Mouse (Mus musculus): ENCODE results near the gene Jmjd8.

Gene Jmjd8

DNA sequence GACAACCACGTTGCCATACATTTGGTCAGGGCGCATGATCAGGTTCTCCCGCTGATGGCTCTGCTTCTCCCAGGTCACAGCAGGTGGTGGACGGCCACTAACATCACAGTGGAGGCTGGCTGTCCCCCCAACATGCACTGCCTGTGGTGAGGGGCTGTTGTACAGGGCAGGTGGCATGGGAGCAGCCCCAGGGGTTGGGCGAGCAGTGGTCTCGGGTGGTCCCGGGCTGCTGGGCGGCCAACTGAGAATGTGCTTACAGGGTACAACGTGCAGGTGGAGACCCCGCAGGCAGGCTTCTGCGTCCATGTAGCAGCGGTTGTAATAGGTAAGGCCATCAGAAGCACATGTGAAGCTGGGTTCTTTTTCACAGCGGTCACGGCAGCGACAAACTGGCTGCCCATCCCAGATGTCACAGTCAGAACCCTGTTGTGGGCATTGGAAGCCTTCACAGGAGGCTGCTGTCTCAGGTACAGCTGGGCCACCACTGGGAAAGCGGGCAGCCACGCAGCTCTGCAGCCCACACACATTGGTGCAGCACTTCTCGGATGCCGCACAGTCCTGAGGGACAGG is 50.0 kb downstream of the Jmjd8 start:
- no peak for DNase-seq (ENCODE audit: low spot score in 2 of 2)

DNA sequence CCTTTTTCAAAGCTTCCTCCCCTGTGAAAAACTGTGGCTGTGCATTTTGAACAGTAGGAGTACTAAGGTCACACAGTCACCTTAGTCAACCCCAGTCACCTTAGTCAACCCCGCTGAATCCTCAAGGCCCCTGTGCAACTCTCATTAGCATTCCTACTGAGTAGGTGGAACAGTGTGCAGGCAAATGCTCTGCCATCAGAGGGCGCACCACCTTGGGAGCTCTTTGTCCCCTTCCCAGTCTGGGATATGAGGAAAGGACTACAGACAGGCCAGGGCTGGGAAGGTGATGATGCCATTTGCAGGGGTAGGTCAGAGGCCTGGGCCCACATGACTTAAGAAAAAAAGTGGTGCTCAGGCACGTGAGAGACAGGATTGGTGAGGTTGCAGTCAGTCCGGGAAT is 50.6 kb downstream of the Jmjd8 start:
- DNase-seq (ENCODE audit: low spot score in 2 of 2), result no peak

DNA sequence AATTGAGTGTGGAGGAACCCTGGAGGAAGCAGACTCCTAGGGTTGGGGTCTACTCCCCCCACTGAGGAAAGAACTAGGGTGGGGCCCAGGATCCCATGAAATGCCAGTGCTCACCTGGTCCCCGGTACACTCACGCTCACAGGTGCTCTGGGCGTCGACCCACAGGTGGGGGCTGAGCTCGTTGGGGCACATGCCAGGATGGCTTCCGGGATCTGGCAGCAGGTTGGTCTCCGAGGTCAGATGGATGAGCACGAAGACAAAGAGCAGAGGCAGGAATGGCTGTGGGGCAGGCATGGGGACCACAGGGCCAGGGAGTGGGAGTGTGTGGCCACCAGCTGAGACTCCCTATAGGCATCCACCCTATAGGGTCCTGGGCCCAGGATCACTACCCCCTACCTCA is 51.1 kb downstream of the Jmjd8 start:
- no peak for DNase-seq (ENCODE audit: low spot score in 2 of 2)

DNA sequence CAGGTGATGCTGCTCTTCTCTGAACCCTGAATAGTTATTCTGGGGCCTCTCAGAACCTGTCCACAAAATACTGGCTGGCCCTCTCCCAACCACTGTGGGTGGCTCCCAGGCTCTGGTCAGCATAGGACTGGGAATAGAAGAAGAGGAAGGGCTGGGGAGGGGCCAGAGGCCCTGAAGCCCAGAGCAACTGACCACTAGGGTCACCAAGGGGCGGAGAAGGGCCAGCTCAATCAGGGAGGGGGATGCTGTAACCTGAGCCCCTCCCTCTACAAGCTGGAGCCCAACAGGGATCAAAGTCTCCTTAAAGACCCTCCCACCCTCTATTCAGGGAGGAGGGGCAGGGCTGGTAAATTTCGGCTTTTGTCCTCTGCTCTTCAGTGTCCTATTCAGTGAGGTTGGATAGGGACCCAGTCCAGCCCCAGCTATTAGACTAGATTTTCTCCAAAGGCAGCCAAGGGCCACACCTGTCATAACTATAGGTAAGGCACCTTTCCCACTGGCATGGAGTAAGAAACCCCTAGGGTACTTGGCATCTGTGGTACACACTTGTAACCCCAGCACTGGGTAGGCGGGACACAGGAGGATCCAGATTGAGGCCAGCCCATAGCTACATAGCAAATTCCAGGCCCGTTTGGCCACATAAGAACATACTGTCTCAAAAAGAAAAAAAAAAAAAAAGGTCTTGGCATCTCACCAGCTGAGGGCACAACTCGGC is 51.7 kb downstream of the Jmjd8 start, which contains the start of gene Wfikkn1:
Gene Wfikkn1 (minus strand): TSS at position 663 of the 715 bp plus-strand sequence.
- DNase-seq (ENCODE audit: low spot score in 2 of 2), result no peak

DNA sequence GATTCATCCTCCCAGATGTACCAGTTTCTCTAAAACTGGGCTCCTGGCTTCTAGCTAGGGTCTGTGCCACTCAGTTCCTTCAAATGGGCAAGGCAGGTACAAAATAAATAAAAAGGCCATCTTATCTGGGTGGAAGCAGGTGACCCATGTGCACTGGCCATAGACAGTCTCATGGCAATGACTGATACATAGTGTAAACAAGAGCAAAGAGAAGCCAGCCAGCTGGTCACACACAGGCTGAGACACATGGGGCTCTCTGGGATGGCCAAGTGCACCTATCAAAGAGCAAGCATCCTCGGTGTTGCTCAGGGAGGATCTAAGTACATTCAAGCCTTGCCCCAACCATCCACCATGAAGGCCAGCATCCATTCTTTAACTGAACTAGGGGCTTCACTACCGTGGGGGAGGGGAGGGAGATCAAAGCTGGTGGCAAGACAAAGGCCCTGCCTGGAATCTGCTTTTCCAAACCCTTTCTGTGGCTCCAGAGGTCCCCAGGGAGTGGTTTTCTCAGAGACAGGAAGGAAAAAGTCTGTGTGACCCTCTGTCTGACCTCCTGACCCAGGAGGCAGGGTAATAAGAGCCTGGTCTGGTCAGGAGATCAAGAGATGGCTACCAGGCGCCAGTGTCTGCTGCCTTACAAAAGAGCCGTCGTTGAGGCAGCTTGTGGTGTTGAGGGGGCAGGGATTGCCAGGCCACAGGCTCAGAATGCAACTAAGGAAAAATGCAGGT is 52.4 kb downstream of the Jmjd8 start:
- DNase-seq (ENCODE audit: low spot score in 2 of 2), result no peak
